Mouse (Mus musculus) liver, adult 2 months (tissue): ENCODE results near the gene Gapdhs.

Experiments
- CTCF ChIP-seq: fragments of 200-500 bp; IDR thresholded peaks from 2 replicates; pipeline ENCODE4 v1.5.1; 2011; ENCODE audit warnings: low read depth, low read length, control low read depth
- POLR2A ChIP-seq: fragments of 200-500 bp; IDR thresholded peaks from 2 replicates; pipeline ENCODE4 v1.6.1; 2011; ENCODE audit warnings: low read length, control low read depth; ENCODE audit not compliant: insufficient read depth; ENCODE audit errors: extremely low read depth

DNA sequence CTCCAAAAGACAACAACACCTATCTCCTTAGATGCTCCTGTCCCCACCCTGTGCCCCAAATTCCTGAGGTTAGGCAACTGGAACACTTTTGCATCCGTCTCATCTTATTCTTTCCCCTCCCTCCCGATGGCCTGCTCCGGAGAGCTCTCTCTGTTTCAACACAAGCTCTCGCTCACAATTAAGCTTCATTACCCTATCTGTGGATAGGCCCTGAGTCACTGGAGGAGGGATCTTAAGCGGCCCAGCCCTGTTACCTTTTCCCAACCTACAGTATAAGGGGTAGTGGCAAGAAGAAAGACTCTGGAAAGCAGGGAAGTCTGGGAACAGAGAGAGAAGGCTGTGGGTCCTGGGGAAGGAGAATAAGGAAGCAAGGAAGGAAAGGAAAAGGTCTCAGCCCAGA, 20.0 kb upstream of the Gapdhs start, which contains the start of gene Dmkn:
- TF ChIP-seq CTCF (no peak), POLR2A (no peak)
